Mouse (Mus musculus): Measurements from ENCODE around the gene Pfkp. TPM values are rescaled to one million over a fixed set of nuclear protein-coding genes. Genes with fewer than 3 reads are reported as not detected.

Gene Pfkp
- total and polyA plus RNA-seq, 3 experiments = 53.3 to 175 TPM; not detected in 1

GRCm38 (mm10) chr13:6613690-6614445 is 34.7 kb downstream of the Pfkp start:
- DNase-seq (ENCODE audit: low read depth, low spot score) = no peak

GRCm38 (mm10) chr13:6602786-6603409 is 45.7 kb downstream of the Pfkp start:
- H3K9me3 ChIP-seq (replicated peaks; ENCODE audit: insufficient read depth, low read length) = no peaks in the 10 kb centered on the region
- TF ChIP-seq ELF1 (IDR thresholded peaks at IDR 0.05; ENCODE audit: low read depth, low read length) (no peak), SMC3 (IDR thresholded peaks at IDR 0.05; ENCODE audit: low read depth, low read length) (peak; percentile 6; the same call in 1 of the 2 replicates), RAD21 (IDR thresholded peaks at IDR 0.05; ENCODE audit: low read depth, low read length) (peak; percentile 14), CTCF (IDR thresholded peaks at IDR 0.05 in 2 of 3, conservative IDR thresholded peaks at IDR 0.05 in 1 of 3; ENCODE audit: control insufficient read depth in 1 of 3, insufficient read depth in 1 of 3, low read depth in 2 of 3, low read length in 3 of 3, poor library complexity in 1 of 3, severe bottlenecking in 1 of 3) (peak in 2 of 3 experiments; percentile 20 to 22; a peak in 3 of 6 replicates), ETS1 (IDR thresholded peaks at IDR 0.05; ENCODE audit: low read depth, low read length) (no peak)
- peaks cover 0 to 8% of the 10 kb centered on the region in 2 experiments; a peak in 2 of 4 replicates for H3K36me3 ChIP-seq (ENCODE audit: control insufficient read depth in 1 of 2, insufficient read depth in 2 of 2, low read length in 2 of 2)
- no peak overlapping the region for H3K9ac ChIP-seq (ENCODE audit: control insufficient read depth, low read depth, low read length, poor library complexity, severe bottlenecking)
- no peak overlapping the region for H3K27ac ChIP-seq (ENCODE audit: control insufficient read depth, low read depth, low read length)
- no peak overlapping the region for H3K4me3 ChIP-seq (ENCODE audit: control insufficient read depth in 1 of 2, insufficient read depth in 1 of 2, low read depth in 2 of 2, low read length in 2 of 2)
- no peaks in the 10 kb centered on the region for H3K4me1 ChIP-seq (ENCODE audit: control insufficient read depth in 1 of 2, insufficient read depth in 2 of 2, low read length in 2 of 2)
- no peaks in the 10 kb centered on the region for H3K79me2 ChIP-seq (ENCODE audit: control insufficient read depth, insufficient read depth, low read length, poor library complexity)
- no peaks in the 10 kb centered on the region for H3K27me3 ChIP-seq (ENCODE audit: control insufficient read depth in 1 of 2, insufficient read depth in 2 of 2, low read length in 2 of 2)
- no peak for DNase-seq (ENCODE audit: low read depth, low spot score)

More at GRCm38 (mm10) chr13:6613690-6614445, 34.7 kb downstream of the Pfkp start:
- Histone ChIP-seq H3K9ac (ENCODE audit: control insufficient read depth, low read depth, low read length, poor library complexity, severe bottlenecking) (no peak overlapping the region), H3K36me3 (ENCODE audit: control insufficient read depth in 1 of 2, insufficient read depth in 2 of 2, low read length in 2 of 2) (peaks cover 0 to 15% of the 10 kb centered on the region in 2 experiments; a peak in 2 of 4 replicates), H3K4me3 (ENCODE audit: control insufficient read depth in 1 of 2, insufficient read depth in 1 of 2, low read depth in 2 of 2, low read length in 2 of 2) (no peak overlapping the region), H3K27me3 (ENCODE audit: control insufficient read depth in 1 of 2, insufficient read depth in 2 of 2, low read length in 2 of 2) (no peaks in the 10 kb centered on the region), H3K27ac (ENCODE audit: control insufficient read depth, low read depth, low read length) (no peak overlapping the region), H3K79me2 (ENCODE audit: control insufficient read depth, insufficient read depth, low read length, poor library complexity) (no peaks in the 10 kb centered on the region), H3K9me3 (replicated peaks; ENCODE audit: insufficient read depth, low read length) (no peaks in the 10 kb centered on the region), H3K4me1 (ENCODE audit: control insufficient read depth in 1 of 2, insufficient read depth in 2 of 2, low read length in 2 of 2) (no peaks in the 10 kb centered on the region)
- TF ChIP-seq UBTF (IDR thresholded peaks at IDR 0.05; ENCODE audit: borderline replicate concordance, insufficient read depth, low read depth, low read length) (no peak), GATA1 (IDR thresholded peaks at IDR 0.05; ENCODE audit: low read depth, low read length) (no peak), TAL1 (IDR thresholded peaks at IDR 0.05; ENCODE audit: low read length) (no peak), USF1 (IDR thresholded peaks at IDR 0.05; ENCODE audit: low read depth, low read length) (no peak), MAZ (IDR thresholded peaks at IDR 0.05; ENCODE audit: low read depth, low read length) (no peak), ELF1 (IDR thresholded peaks at IDR 0.05; ENCODE audit: low read depth, low read length) (no peak), MYC (IDR thresholded peaks at IDR 0.05; ENCODE audit: low read depth, low read length) (no peak), POLR2A (IDR thresholded peaks at IDR 0.05; ENCODE audit: control insufficient read depth in 1 of 2, insufficient read depth in 1 of 2, low read depth in 1 of 2, low read length in 2 of 2, poor library complexity in 1 of 2) (no peak), NELFE (IDR thresholded peaks at IDR 0.05; ENCODE audit: low read depth, low read length) (no peak), EP300 (IDR thresholded peaks at IDR 0.05; ENCODE audit: low read depth in 1 of 2, low read length in 2 of 2) (no peak), ETS1 (IDR thresholded peaks at IDR 0.05; ENCODE audit: low read depth, low read length) (no peak), HCFC1 (IDR thresholded peaks at IDR 0.05; ENCODE audit: low read depth, low read length) (no peak), JUND (IDR thresholded peaks at IDR 0.05; ENCODE audit: low read depth, low read length) (no peak), TBP (IDR thresholded peaks at IDR 0.05; ENCODE audit: low read depth, low read length) (no peak), SIN3A (IDR thresholded peaks at IDR 0.05; ENCODE audit: low read length) (no peak)
